Mouse (Mus musculus) liver, adult 2 months (tissue): ENCODE measurements around the gene Jmjd6. TPM values are rescaled to one million over a fixed set of nuclear protein-coding genes. Genes with fewer than 3 reads are reported as not detected.

Source experiments
- DNase-seq: peaks from one replicate; pipeline ENCODE4 v3.0.0-alpha.2; 2011; ENCODE audit warnings: low read depth, low spot score; ENCODE audit errors: extremely low read depth
- H3K27ac ChIP-seq: fragments of 200-500 bp; replicated peaks from 2 replicates; pipeline ENCODE4 v1.5.1; 2012; ENCODE audit warnings: low read depth, mild to moderate bottlenecking, control low read depth, inconsistent platforms, low read length; ENCODE audit not compliant: insufficient read depth
- H3K27me3 ChIP-seq: fragments of 200-500 bp; 2 replicates; pipeline ENCODE4 v1.6.1; 2012; ENCODE audit warnings: mild to moderate bottlenecking, moderate library complexity, low read length, inconsistent platforms; ENCODE audit not compliant: control insufficient read depth, insufficient read depth
- H3K36me3 ChIP-seq: fragments of 200-500 bp; 2 replicates; pipeline ENCODE4 v1.6.1; 2012; ENCODE audit warnings: low read length, inconsistent platforms; ENCODE audit not compliant: control insufficient read depth, insufficient read depth
- H3K4me1 ChIP-seq: fragments of 200-500 bp; 2 replicates; pipeline ENCODE4 v1.6.1; 2011; ENCODE audit warnings: low read length; ENCODE audit not compliant: control insufficient read depth, insufficient read depth
- H3K4me3 ChIP-seq: fragments of 200-500 bp; 2 replicates; pipeline ENCODE4 v1.5.1; 2011; ENCODE audit warnings: low read depth, mild to moderate bottlenecking, control low read depth, low read length, moderate library complexity; ENCODE audit not compliant: insufficient read depth
- H3K79me2 ChIP-seq: fragments of 200-500 bp; 2 replicates; pipeline ENCODE4 v1.6.1; 2012; ENCODE audit warnings: inconsistent platforms, mild to moderate bottlenecking, low read length, moderate library complexity; ENCODE audit not compliant: control insufficient read depth, insufficient read depth
- H3K9ac ChIP-seq: fragments of 200-500 bp; 2 replicates; pipeline ENCODE4 v1.6.1; 2012; ENCODE audit warnings: low read depth, mild to moderate bottlenecking, control low read depth, inconsistent platforms, low read length
- CTCF ChIP-seq: fragments of 200-500 bp; IDR thresholded peaks from 2 replicates; pipeline ENCODE4 v1.5.1; 2011; ENCODE audit warnings: low read depth, low read length, control low read depth
- POLR2A ChIP-seq: fragments of 200-500 bp; IDR thresholded peaks from 2 replicates; pipeline ENCODE4 v1.6.1; 2011; ENCODE audit warnings: low read length, control low read depth; ENCODE audit not compliant: insufficient read depth; ENCODE audit errors: extremely low read depth
- WGBS: fragments of 180-500 bp; shearing (Covaris S2); methylation state at CpG from one replicate; pipeline ENCODE4 v1.1.7; 2018; 5-methylcytosine and 5-hydroxymethylcytosine counted together
- polyA plus RNA-seq: library from polyadenylated mRNA; depleted of rRNA; stranded (reverse); fragments of >200 nt; gene quantifications from 2 replicates; pipeline ENCODE4 v1.2.3, GENCODE M21; 2012
- total RNA-seq: library from RNA; depleted of rRNA; stranded (reverse); fragments of >200 nt; gene quantifications from 2 replicates; pipeline ENCODE4 v1.2.3, GENCODE M21; 2014

Jmjd6 gene
- total and polyA plus RNA-seq, 2 experiments: 12.3 to 18.2 TPM

- Histone ChIP-seq H3K36me3 (no peaks in the 10 kb centered on the region), H3K27ac (peak overlapping the region; percentile 31), H3K9ac (no peak overlapping the region), H3K27me3 (no peaks in the 10 kb centered on the region), H3K4me1 (no peaks in the 10 kb centered on the region), H3K4me3 (no peak overlapping the region), H3K79me2 (no peaks in the 10 kb centered on the region)
- TF ChIP-seq CTCF (no peak), POLR2A (no peak)
- 89% methylated on average over 13 of the region's 13 CpGs for WGBS
- DNase-seq: no peak
Measured at GRCm38 (mm10) chr11:116813610-116814009, 29.6 kb downstream of the Jmjd6 start.

DNA sequence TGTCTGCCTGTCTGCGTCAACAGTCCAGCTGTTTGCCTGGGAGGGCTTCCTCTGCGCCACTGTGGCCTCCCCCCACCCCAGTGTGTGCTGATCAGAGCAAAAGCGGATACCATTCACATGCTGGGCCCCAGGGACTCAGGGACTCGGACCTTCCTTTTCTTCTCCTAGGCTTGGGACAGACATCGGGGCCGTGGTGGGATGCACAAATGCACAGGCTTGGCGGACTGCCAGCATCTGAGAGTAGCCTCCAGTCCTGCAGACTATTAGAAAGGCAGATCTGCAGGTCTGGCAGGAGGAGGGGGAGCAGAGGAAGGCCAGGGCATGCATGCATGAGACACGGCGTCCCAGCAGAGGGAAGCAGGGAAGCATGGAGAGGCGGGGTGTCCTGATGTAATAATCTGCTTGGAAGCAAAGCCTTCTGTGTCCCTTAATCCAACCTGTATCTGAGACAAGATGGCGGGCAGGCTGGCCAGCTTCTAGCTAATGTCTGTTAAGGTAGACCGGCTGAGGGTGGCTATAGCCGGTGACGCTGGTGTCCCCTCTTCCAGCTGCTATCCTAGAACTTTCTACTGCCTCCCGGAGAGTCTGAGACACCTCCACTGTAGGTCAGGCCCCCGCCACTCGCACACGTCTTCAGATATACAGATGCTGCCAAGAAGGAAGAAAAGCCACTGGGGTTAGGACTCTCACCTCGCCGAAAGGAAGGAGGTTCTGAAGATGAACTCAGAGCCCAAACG lies 30.3 kb downstream of the Jmjd6 start:
- no peak for TF ChIP-seq CTCF
- H3K4me1 ChIP-seq: no peaks in the 10 kb centered on the region
- no peak overlapping the region for H3K27ac ChIP-seq
- H3K36me3 ChIP-seq: no peaks in the 10 kb centered on the region
- no peak overlapping the region for H3K4me3 ChIP-seq
- no peak overlapping the region for H3K9ac ChIP-seq
- 76% methylated on average over 21 of the region's 21 CpGs for WGBS
- H3K27me3 ChIP-seq: no peaks in the 10 kb centered on the region
- DNase-seq: no peak
- no peaks in the 10 kb centered on the region for H3K79me2 ChIP-seq

GRCm38 (mm10) chr11:116810983-116811901 lies 32.0 kb downstream of the Jmjd6 start:
- 22% methylated on average over 31 of the region's 32 CpGs for WGBS
- TF ChIP-seq POLR2A (no peak), CTCF (no peak)

DNA sequence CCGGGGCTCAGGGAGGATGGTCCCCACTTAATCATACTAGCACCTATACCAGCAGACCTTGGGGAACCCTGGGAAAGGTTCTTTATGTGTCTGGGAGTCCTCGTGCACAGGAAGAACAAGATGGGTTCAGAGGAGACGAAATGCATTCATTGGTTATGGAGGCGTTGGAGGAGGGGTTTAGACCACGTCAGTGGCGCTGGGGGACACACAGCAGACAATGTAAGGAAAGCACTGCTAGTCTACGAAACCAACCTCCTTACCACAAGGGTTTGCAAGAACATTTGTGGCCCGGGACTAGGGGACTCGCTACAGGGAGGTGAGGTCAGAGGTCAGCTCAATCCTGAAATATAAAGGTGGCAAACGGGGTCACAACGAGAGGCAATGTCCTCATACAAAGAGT lies 32.7 kb downstream of the Jmjd6 start:
- no peak overlapping the region for H3K4me3 ChIP-seq
- H3K9ac ChIP-seq: no peak overlapping the region
- H3K27ac ChIP-seq: no peak overlapping the region
- TF ChIP-seq CTCF (no peak), POLR2A (no peak)
- H3K36me3 ChIP-seq: no peaks in the 10 kb centered on the region
- no peaks in the 10 kb centered on the region for H3K4me1 ChIP-seq
- H3K79me2 ChIP-seq: no peaks in the 10 kb centered on the region
- DNase-seq: no peak
- H3K27me3 ChIP-seq: no peaks in the 10 kb centered on the region
- WGBS: 82% methylated on average over 11 of the region's 11 CpGs

More at GRCm38 (mm10) chr11:116810983-116811901, 32.0 kb downstream of the Jmjd6 start:
- no peak overlapping the region for H3K27ac ChIP-seq
- H3K27me3 ChIP-seq: no peaks in the 10 kb centered on the region
- no peak overlapping the region for H3K9ac ChIP-seq
- H3K36me3 ChIP-seq: no peaks in the 10 kb centered on the region
- H3K4me1 ChIP-seq: no peaks in the 10 kb centered on the region
- DNase-seq: no peak
- no peaks in the 10 kb centered on the region for H3K79me2 ChIP-seq
- H3K4me3 ChIP-seq: no peak overlapping the region

DNA sequence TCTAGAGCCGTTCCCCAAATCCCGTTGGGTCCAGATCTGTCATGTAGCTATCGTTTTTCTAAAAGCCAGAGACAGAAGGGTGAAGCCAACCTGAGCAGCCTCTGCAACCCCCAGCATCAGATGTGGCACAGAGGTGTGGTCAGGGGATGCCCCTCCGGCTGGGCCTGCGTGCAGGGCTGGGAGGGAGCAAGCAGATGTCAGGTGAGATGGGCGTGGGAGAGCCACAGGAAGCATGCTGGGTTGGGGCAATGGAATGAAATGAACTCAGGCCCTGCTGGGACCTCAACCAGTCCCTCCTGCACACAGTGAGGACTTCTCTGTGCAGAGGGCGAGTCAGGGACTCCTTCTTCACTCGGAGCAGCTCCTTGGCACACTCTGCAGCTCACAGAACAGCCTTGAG lies 33.7 kb downstream of the Jmjd6 start:
- Histone ChIP-seq H3K36me3 (no peaks in the 10 kb centered on the region), H3K27me3 (no peaks in the 10 kb centered on the region), H3K4me3 (no peak overlapping the region), H3K4me1 (no peaks in the 10 kb centered on the region), H3K79me2 (no peaks in the 10 kb centered on the region), H3K9ac (no peak overlapping the region), H3K27ac (no peak overlapping the region)
- no peak for DNase-seq
- no peak for TF ChIP-seq POLR2A
- no peak for TF ChIP-seq CTCF
- WGBS: 87% methylated on average over 8 of the region's 8 CpGs

DNA sequence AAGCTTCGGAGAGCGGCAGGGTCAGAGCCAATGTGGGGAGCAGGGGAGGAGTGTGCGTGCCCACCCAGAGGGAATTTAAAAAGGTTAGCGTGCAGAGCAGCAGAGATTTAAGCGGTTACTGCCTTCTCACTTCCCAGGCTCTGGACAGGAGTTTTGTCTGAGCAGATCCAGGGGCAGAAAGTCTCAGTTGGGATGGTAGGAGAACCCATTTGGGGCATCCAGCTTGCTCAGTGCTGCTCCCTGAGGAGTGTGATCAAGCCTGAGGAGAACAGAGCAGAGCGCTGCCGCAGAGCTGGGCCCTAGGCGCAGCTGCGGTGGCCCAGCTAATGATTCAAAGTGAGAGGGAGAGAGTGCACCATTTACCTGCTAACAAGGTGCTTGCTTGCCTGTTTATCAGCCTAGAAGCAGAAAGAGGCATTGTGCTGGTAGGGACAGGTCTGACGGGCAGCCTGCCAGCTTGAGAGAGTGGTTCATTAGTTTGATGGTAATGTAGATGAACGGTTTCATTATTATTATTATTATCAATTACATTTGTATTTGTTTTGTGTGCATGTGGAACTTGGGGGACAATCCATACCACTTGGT lies 34.3 kb downstream of the Jmjd6 start:
- Histone ChIP-seq H3K27me3 (no peaks in the 10 kb centered on the region), H3K4me3 (no peak overlapping the region), H3K4me1 (no peaks in the 10 kb centered on the region), H3K36me3 (no peaks in the 10 kb centered on the region), H3K27ac (no peak overlapping the region), H3K9ac (no peak overlapping the region), H3K79me2 (no peaks in the 10 kb centered on the region)
- DNase-seq: no peak
- WGBS: 87% methylated on average over 11 of the region's 11 CpGs
- TF ChIP-seq CTCF: no peak
- no peak for TF ChIP-seq POLR2A
